21 mouse cellular contexts compared by ENCODE assay signal in genomic region chr4:103358941-103359448, GRCm38 (mm10). TPM values are rescaled to one million over a fixed set of nuclear protein-coding genes. Genes with fewer than 3 reads are reported as not detected.
DNase-seq lines count a peak whose midpoint lies in the region; ATAC-seq and TF ChIP-seq lines count a peak whose summit lies in the region.
"Had no signal": no experiment of that assay in that cellular context is flagged by ENCODE, and none has a peak within 500 bp of the region (broad histone marks: within the 10 kb centered on the region; RNA-seq: fewer than 3 reads in every experiment).

No protein-coding gene starts in this region.

- H3K27ac ChIP-seq in lung, postnatal 0 days (ENCODE audit: low read length) = no peak overlapping the region
- H3K27ac ChIP-seq: embryonic facial prominence, embryonic 12.5 days; forebrain, embryonic 15.5 days; hindbrain, embryonic 12.5 days had no signal

- intact Hi-C loops in heart, postnatal 36 days (cut with DNase I) = no loop called here

- H3K4me3 ChIP-seq in lung, postnatal 0 days (ENCODE audit: low read depth, low read length) = no peak overlapping the region
- H3K4me3 ChIP-seq: embryonic facial prominence, embryonic 12.5 days; forebrain, embryonic 15.5 days; heart, embryonic 12.5 days; hindbrain, embryonic 12.5 days had no signal

- WGBS in lung, postnatal 0 days = 63% methylated on average over 9 of the region's 9 CpGs

- H3K4me2 ChIP-seq in lung, postnatal 0 days (replicated peaks; ENCODE audit: low read depth, low read length) = no peak overlapping the region
- H3K4me2 ChIP-seq: embryonic facial prominence, embryonic 12.5 days; forebrain, embryonic 15.5 days; heart, embryonic 12.5 days; hindbrain, embryonic 12.5 days had no signal

- H3K36me3 ChIP-seq in lung, postnatal 0 days (ENCODE audit: insufficient read depth, low read length) = no peaks in the 10 kb centered on the region
- H3K36me3 ChIP-seq: embryonic facial prominence, embryonic 12.5 days; forebrain, embryonic 15.5 days; heart, embryonic 12.5 days; hindbrain, embryonic 12.5 days had no signal

- TF ChIP-seq EP300 in lung, postnatal 0 days (IDR thresholded peaks at IDR 0.05) = no peak

- no peak overlapping the region for H3K9ac ChIP-seq in lung, postnatal 0 days (replicated peaks; ENCODE audit: low read depth)
- H3K9ac ChIP-seq: embryonic facial prominence, embryonic 12.5 days; forebrain, embryonic 15.5 days; heart, embryonic 12.5 days; hindbrain, embryonic 12.5 days had no signal

- peak; percentile 81 for DNase-seq in heart, adult 11 months
- no peak for DNase-seq in heart, postnatal 36 days
- DNase-seq in lung, postnatal 0 days (ENCODE audit: low spot score) = peak; percentile 13
- DNase-seq in lung, postnatal 14 days = no peak
- DNase-seq in right cerebral cortex, postnatal 25 days = no peak
- DNase-seq in adrenal gland, adult 2 months = no peak
- DNase-seq: adrenal gland, adult 8-10 months; adrenal gland, postnatal 36 days; B cell, adult 2 months; cerebellum, adult 11 months; cerebellum, adult 8-10 months; cerebellum, postnatal 14 days; gastrocnemius, postnatal 10 days had no signal

- ATAC-seq in lung, postnatal 0 days = no peak
- ATAC-seq in common myeloid progenitor, adult 5-6 weeks (replicated peaks; ENCODE audit: low read depth, poor library complexity, severe bottlenecking) = peak; percentile 79
- ATAC-seq: CD4-positive, CD25-positive, alpha-beta regulatory T cell, adult 4 months; forebrain, embryonic 15.5 days; hindbrain, embryonic 16.5 days; Patski had no signal

- H3K4me1 ChIP-seq in lung, postnatal 0 days (ENCODE audit: insufficient read depth, low read depth, low read length) = no peaks in the 10 kb centered on the region
- H3K4me1 ChIP-seq: embryonic facial prominence, embryonic 12.5 days; forebrain, embryonic 15.5 days; heart, embryonic 12.5 days; hindbrain, embryonic 12.5 days had no signal

- H3K27me3 ChIP-seq in lung, postnatal 0 days (replicated peaks; ENCODE audit: insufficient read depth, low read length) = no peaks in the 10 kb centered on the region
- H3K27me3 ChIP-seq: embryonic facial prominence, embryonic 12.5 days; forebrain, embryonic 15.5 days; heart, embryonic 12.5 days; hindbrain, embryonic 12.5 days; Patski had no signal

- no peak for TF ChIP-seq CTCF in lung, postnatal 0 days (IDR thresholded peaks at IDR 0.05)

- no peaks in the 10 kb centered on the region for H3K9me3 ChIP-seq in lung, postnatal 0 days (ENCODE audit: low read length)
- H3K9me3 ChIP-seq: embryonic facial prominence, embryonic 12.5 days; forebrain, embryonic 15.5 days; heart, embryonic 12.5 days; hindbrain, embryonic 12.5 days had no signal

RNA-seq across cellular contexts. Expression of gene Oma1, which starts 45.4 kb away (rescaled TPM):
- total RNA-seq in heart, postnatal 36 days (2021) = 10 to 100 TPM; 27.9 to 36.5 TPM
- 20.3 and 20.7 TPM in 2 replicates for polyA plus RNA-seq in lung, postnatal 0 days (2015; fragmentation: Nextera tagmentation; extraction: Ambion mirVana)
- total RNA-seq in common myeloid progenitor, adult 5-6 weeks (2017) = 47.5 and 58.2 TPM in 2 replicates
- 10 to 100 TPM; 19.7 to 22.6 TPM for total RNA-seq in adrenal gland, adult 2 months (2021)
- 10.9 and 11.5 TPM in 2 replicates for polyA plus RNA-seq in adrenal gland, adult 2 months (2012; rRNA removed)

Comparison
In these comparisons a context has a peak if more than half of its experiments do, and no peak if none do; other contexts are left out.
1. DNase-seq: peak in heart, adult 11 months (single experiment) and lung, postnatal 0 days (single experiment); none in heart, postnatal 36 days (0 of 2), lung, postnatal 14 days (single experiment), right cerebral cortex, postnatal 25 days (single experiment) and adrenal gland, adult 2 months (single experiment).